Mouse (Mus musculus): Measurements from ENCODE around the gene BC049715. TPM values are rescaled to one million over a fixed set of nuclear protein-coding genes. Genes with fewer than 3 reads are reported as not detected.
A peak's percentile ranks its signal among the peaks of the same experiment; 100 is the strongest.

The BC049715 gene
- polyA plus RNA-seq, 2 experiments, result 0.73 to 1.9 TPM

DNA sequence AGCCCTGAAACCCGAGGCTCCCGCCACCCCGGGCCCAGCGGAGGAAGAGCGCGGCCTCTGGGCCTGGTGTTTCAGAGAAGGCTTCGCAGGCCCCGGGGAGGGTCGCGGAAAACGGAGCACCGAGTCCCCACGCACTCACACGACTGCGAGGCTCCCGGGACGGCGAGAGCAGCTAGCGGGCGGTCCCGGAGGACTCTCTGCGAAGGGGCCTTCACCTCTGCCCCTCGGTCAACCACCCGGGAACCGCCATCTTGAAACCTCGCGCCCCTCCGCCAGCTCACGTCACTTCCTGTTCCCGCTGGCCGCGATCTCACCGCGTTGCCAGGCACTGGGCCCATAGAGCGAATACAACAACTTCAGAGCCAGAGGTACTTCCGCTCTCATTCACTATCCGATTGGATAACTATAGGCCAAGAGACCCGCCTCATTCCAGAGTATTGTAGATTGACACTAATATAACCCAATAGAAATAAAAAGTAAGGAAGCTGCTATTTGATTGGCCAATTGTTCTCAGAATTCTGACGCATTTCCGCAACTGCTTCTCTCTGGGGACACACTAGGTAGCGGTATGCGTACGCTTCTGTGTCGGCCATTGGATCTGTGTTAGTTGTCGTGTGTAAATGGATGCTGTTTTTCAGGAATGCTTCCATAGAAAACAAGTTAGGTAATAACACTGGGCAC, 595 bp downstream of the BC049715 start, which contains the start of gene Wbp11:
Gene Wbp11 (minus strand): TSS at position 353 of the 681 bp plus-strand sequence.
- Histone ChIP-seq H3K27me3 (ENCODE audit: control insufficient read depth, insufficient read depth, low read length) (no peaks in the 10 kb centered on the region), H3K36me3 (ENCODE audit: control insufficient read depth, insufficient read depth, low read length) (peaks cover 23% of the 10 kb centered on the region), H3K4me1 (ENCODE audit: control insufficient read depth, insufficient read depth, low read length) (0 out of 2 replicates have a peak, but pooled peaks cover 3% of the 10 kb centered on the region), H3K9me3 (ENCODE audit: control insufficient read depth, low read length) (no peaks in the 10 kb centered on the region), H3K9ac (ENCODE audit: low read depth, low read length, severe bottlenecking) (peak within 1 kb of the TSS; percentile 99), H3K4me3 (replicated peaks; ENCODE audit: low read length) (peak within 1 kb of the TSS; percentile 100), H3K27ac (replicated peaks; ENCODE audit: low read depth, low read length) (peak within 1 kb of the TSS; percentile 82), H3K4me2 (replicated peaks; ENCODE audit: low read depth, low read length, severe bottlenecking) (peak within 1 kb of the TSS; percentile 61)
- ATAC-seq (ENCODE audit: low FRiP score, low read depth), result peak; percentile 100
- DNase-seq (ENCODE audit: low spot score), result peak; percentile 99
- TF ChIP-seq POLR2A (IDR thresholded peaks at IDR 0.05; ENCODE audit: borderline replicate concordance, extremely low read depth, insufficient read depth, insufficient read length), result peak; percentile 91; the same call in 1 of the 2 replicates
- WGBS, result under 1% methylated on average over 40 of the region's 45 CpGs

DNA sequence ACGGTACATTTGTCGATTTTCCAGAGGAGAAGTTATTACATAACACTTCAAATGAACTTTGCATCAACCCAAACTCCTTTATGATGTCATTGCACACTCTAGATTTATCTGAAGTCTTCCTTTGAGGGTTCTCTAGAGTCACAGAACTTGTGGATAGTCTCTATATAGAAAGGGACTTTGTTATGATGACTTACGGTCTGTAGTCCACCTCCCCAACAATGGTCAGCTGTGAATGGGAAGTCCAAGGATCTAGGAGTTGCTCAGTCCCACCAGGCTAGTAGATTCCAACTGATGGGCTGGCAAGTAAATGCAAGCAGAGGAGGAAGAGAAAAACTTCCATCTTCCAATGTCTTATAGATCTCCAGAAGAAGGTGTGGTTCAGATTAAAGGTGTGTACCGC, 1.3 kb downstream of the BC049715 start:
- H3K36me3 ChIP-seq (ENCODE audit: control insufficient read depth, insufficient read depth, low read length), result peaks cover 19% of the 10 kb centered on the region
- H3K9ac ChIP-seq (ENCODE audit: low read depth, low read length, severe bottlenecking), result peak overlapping the region; percentile 55
- H3K4me3 ChIP-seq (replicated peaks; ENCODE audit: low read length), result peak overlapping the region; percentile 100
- DNase-seq (ENCODE audit: low spot score) (no peak), ATAC-seq (ENCODE audit: low FRiP score, low read depth) (no peak)
- peak overlapping the region; percentile 50 for H3K4me2 ChIP-seq (replicated peaks; ENCODE audit: low read depth, low read length, severe bottlenecking)
- no peak for TF ChIP-seq POLR2A (IDR thresholded peaks at IDR 0.05; ENCODE audit: borderline replicate concordance, extremely low read depth, insufficient read depth, insufficient read length)
- no peaks in the 10 kb centered on the region for H3K27me3 ChIP-seq (ENCODE audit: control insufficient read depth, insufficient read depth, low read length)
- H3K9me3 ChIP-seq (ENCODE audit: control insufficient read depth, low read length), result no peaks in the 10 kb centered on the region
- peak overlapping the region; percentile 82 for H3K27ac ChIP-seq (replicated peaks; ENCODE audit: low read depth, low read length)
- 0 out of 2 replicates have a peak, but pooled peaks cover 3% of the 10 kb centered on the region for H3K4me1 ChIP-seq (ENCODE audit: control insufficient read depth, insufficient read depth, low read length)
- 33% methylated on average over 4 of the region's 4 CpGs for WGBS

DNA sequence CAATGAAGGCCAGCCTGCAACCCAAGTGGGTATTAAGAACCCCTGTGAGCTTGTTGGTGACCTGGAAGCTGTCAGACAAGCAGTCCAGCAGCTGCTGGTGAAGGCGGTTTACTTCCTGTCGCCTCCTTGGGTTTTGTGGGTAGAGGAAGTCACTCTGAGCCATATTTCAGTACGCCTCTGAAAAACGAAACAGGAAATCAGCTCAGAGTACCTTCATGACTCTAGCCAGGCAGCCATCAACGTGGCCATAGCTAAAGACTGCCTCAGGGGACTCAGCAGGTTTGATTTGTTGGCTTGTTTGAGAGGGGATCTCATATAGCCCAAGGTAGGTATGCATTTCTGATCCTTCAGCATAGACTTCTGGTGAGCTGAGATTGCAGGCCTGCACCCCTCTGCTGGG, 4.3 kb downstream of the BC049715 start:
- Histone ChIP-seq H3K9ac (ENCODE audit: low read depth, low read length, severe bottlenecking) (no peak overlapping the region), H3K4me1 (ENCODE audit: control insufficient read depth, insufficient read depth, low read length) (0 out of 2 replicates have a peak, but pooled peaks cover 3% of the 10 kb centered on the region), H3K36me3 (ENCODE audit: control insufficient read depth, insufficient read depth, low read length) (no peaks in the 10 kb centered on the region), H3K27ac (replicated peaks; ENCODE audit: low read depth, low read length) (no peak overlapping the region), H3K4me2 (replicated peaks; ENCODE audit: low read depth, low read length, severe bottlenecking) (no peak overlapping the region), H3K4me3 (replicated peaks; ENCODE audit: low read length) (no peak overlapping the region), H3K9me3 (ENCODE audit: control insufficient read depth, low read length) (no peaks in the 10 kb centered on the region), H3K27me3 (ENCODE audit: control insufficient read depth, insufficient read depth, low read length) (no peaks in the 10 kb centered on the region)
- TF ChIP-seq POLR2A (IDR thresholded peaks at IDR 0.05; ENCODE audit: borderline replicate concordance, extremely low read depth, insufficient read depth, insufficient read length), result no peak
- WGBS, result 63% methylated on average over 5 of the region's 5 CpGs
- DNase-seq (ENCODE audit: low spot score) (no peak), ATAC-seq (ENCODE audit: low FRiP score, low read depth) (no peak)

DNA sequence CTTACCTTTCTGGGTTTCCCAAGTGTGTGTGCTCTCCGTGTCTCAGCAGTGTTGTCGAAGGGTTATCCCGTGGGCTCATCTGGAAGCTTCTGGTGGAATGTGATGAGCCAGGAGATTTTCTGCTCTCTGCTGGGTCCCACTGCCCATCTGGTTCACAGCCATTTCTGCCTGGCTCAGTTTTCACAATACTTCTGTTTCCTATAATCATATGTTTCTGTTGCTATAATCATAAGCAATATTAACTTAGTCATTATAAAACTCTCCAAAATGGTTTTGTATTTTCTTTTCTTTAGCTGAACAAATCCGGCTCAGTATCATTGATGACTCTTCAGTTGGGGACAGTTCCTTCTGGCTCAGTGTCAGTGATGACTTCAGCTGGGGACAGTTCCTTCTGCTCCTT, 7.9 kb downstream of the BC049715 start, which contains the start of gene Smco3:
Gene Smco3 (minus strand): TSS at position 101 of the 400 bp plus-strand sequence.
- no peak for TF ChIP-seq POLR2A (IDR thresholded peaks at IDR 0.05; ENCODE audit: borderline replicate concordance, extremely low read depth, insufficient read depth, insufficient read length)
- WGBS, result 45% methylated on average over 4 of the region's 4 CpGs
- H3K9ac ChIP-seq (ENCODE audit: low read depth, low read length, severe bottlenecking), result no peak within 1 kb of the TSS
- no peaks in the 10 kb centered on the region for H3K9me3 ChIP-seq (ENCODE audit: control insufficient read depth, low read length)
- H3K4me3 ChIP-seq (replicated peaks; ENCODE audit: low read length), result no peak within 1 kb of the TSS
- no peak within 1 kb of the TSS for H3K27ac ChIP-seq (replicated peaks; ENCODE audit: low read depth, low read length)
- H3K4me1 ChIP-seq (ENCODE audit: control insufficient read depth, insufficient read depth, low read length), result no peaks in the 10 kb centered on the region
- ATAC-seq (ENCODE audit: low FRiP score, low read depth), result no peak
- no peaks in the 10 kb centered on the region for H3K36me3 ChIP-seq (ENCODE audit: control insufficient read depth, insufficient read depth, low read length)
- no peak within 1 kb of the TSS for H3K4me2 ChIP-seq (replicated peaks; ENCODE audit: low read depth, low read length, severe bottlenecking)
- DNase-seq (ENCODE audit: low spot score), result no peak
- no peaks in the 10 kb centered on the region for H3K27me3 ChIP-seq (ENCODE audit: control insufficient read depth, insufficient read depth, low read length)

DNA sequence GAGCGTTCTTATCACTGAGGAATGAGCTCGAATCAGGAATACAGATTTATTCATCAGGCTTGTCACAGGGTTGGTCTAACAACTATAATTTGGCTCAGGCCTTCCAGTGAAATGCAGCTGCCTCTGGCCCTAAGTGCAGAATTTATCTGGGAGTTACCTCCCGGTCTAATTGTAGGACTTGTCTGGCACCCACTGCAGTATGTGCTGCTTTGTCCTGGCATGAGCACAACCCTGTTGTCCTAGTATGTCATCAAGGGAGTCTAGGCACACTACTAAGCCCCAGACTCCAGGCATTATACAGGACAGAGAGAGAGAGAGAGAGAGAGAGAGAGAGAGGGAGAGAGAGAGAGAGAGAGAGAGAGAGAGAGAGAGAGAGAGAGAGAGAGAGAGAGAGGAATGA, 9.9 kb downstream of the BC049715 start:
- Histone ChIP-seq H3K4me2 (replicated peaks; ENCODE audit: low read depth, low read length, severe bottlenecking) (no peak overlapping the region), H3K27ac (replicated peaks; ENCODE audit: low read depth, low read length) (no peak overlapping the region), H3K4me3 (replicated peaks; ENCODE audit: low read length) (no peak overlapping the region), H3K4me1 (ENCODE audit: control insufficient read depth, insufficient read depth, low read length) (no peaks in the 10 kb centered on the region), H3K9me3 (ENCODE audit: control insufficient read depth, low read length) (no peaks in the 10 kb centered on the region), H3K27me3 (ENCODE audit: control insufficient read depth, insufficient read depth, low read length) (no peaks in the 10 kb centered on the region), H3K9ac (ENCODE audit: low read depth, low read length, severe bottlenecking) (no peak overlapping the region), H3K36me3 (ENCODE audit: control insufficient read depth, insufficient read depth, low read length) (no peaks in the 10 kb centered on the region)
- no peak for DNase-seq (ENCODE audit: low spot score)
- ATAC-seq (ENCODE audit: low FRiP score, low read depth), result no peak
- WGBS, result 66% methylated on average over 3 of the region's 3 CpGs
- TF ChIP-seq POLR2A (IDR thresholded peaks at IDR 0.05; ENCODE audit: borderline replicate concordance, extremely low read depth, insufficient read depth, insufficient read length), result no peak

Measured in limb, embryonic 14.5 days (tissue).